In genomic region chr1:186705203-186705914, GRCm38 (mm10) we compare ENCODE assay signal across 7 mouse cellular contexts. TPM values are rescaled to one million over a fixed set of nuclear protein-coding genes. Genes with fewer than 3 reads are reported as not detected.
DNase-seq lines count a peak whose midpoint lies in the region; ATAC-seq lines count a peak whose summit lies in the region.

No protein-coding gene starts in this region.

- H3K4me2 ChIP-seq in intestine, embryonic 16.5 days (ENCODE audit: low read depth, low read length), result peak overlapping the region; percentile 93
- peak overlapping the region; percentile 75 for H3K4me2 ChIP-seq in limb, embryonic 12.5 days
- peak overlapping the region; percentile 77 for H3K4me2 ChIP-seq in midbrain, embryonic 12.5 days (replicated peaks)
- H3K4me2 ChIP-seq in stomach, embryonic 14.5 days (replicated peaks; ENCODE audit: low read depth, low read length), result peak overlapping the region; percentile 82

- no peaks in the 10 kb centered on the region for H3K36me3 ChIP-seq in intestine, embryonic 16.5 days (ENCODE audit: control insufficient read depth, insufficient read depth, low read length)
- H3K36me3 ChIP-seq in limb, embryonic 12.5 days, result 0 out of 2 replicates have a peak, but pooled peaks cover 12% of the 10 kb centered on the region
- H3K36me3 ChIP-seq in midbrain, embryonic 12.5 days, result no peaks in the 10 kb centered on the region
- H3K36me3 ChIP-seq in stomach, embryonic 14.5 days (ENCODE audit: control insufficient read depth, insufficient read depth, low read length), result no peaks in the 10 kb centered on the region

- peak; percentile 78 for DNase-seq in adrenal gland, postnatal 10 days
- peak; percentile 63 for DNase-seq in embryo, embryonic 11.5 days (ENCODE audit: low read depth, low spot score)

- H3K4me3 ChIP-seq in intestine, embryonic 16.5 days (ENCODE audit: low read length), result peak overlapping the region; percentile 67
- H3K4me3 ChIP-seq in limb, embryonic 12.5 days (replicated peaks), result peak overlapping the region; percentile 70
- H3K4me3 ChIP-seq in midbrain, embryonic 12.5 days, result peak overlapping the region; percentile 61
- peak overlapping the region; percentile 59 for H3K4me3 ChIP-seq in stomach, embryonic 14.5 days (ENCODE audit: low read depth, low read length)

- no peaks in the 10 kb centered on the region for H3K27me3 ChIP-seq in intestine, embryonic 16.5 days (replicated peaks; ENCODE audit: control insufficient read depth, insufficient read depth, low read length)
- H3K27me3 ChIP-seq in limb, embryonic 12.5 days, result no peaks in the 10 kb centered on the region
- peaks cover 51% of the 10 kb centered on the region for H3K27me3 ChIP-seq in midbrain, embryonic 12.5 days
- H3K27me3 ChIP-seq in stomach, embryonic 14.5 days (ENCODE audit: control insufficient read depth, insufficient read depth, low read length), result no peaks in the 10 kb centered on the region

- WGBS in intestine, embryonic 16.5 days, result under 1% methylated on average over 62 of the region's 65 CpGs
- under 1% methylated on average over 57 of the region's 65 CpGs for WGBS in limb, embryonic 12.5 days
- under 1% methylated on average over 65 of the region's 65 CpGs for WGBS in midbrain, embryonic 12.5 days
- WGBS in stomach, embryonic 14.5 days, result under 1% methylated on average over 63 of the region's 65 CpGs

- H3K4me1 ChIP-seq in intestine, embryonic 16.5 days (ENCODE audit: control insufficient read depth, insufficient read depth, low read length), result peaks cover 23% of the 10 kb centered on the region
- H3K4me1 ChIP-seq in limb, embryonic 12.5 days (replicated peaks), result peaks cover 18% of the 10 kb centered on the region
- H3K4me1 ChIP-seq in midbrain, embryonic 12.5 days, result peaks cover 15% of the 10 kb centered on the region; the same call in 1 of the 2 replicates
- peaks cover 8% of the 10 kb centered on the region; the same call in 1 of the 2 replicates for H3K4me1 ChIP-seq in stomach, embryonic 14.5 days (ENCODE audit: control insufficient read depth, insufficient read depth, low read length)

- peak; percentile 56 for ATAC-seq in granulocyte monocyte progenitor cell, adult 5-6 weeks (replicated peaks; ENCODE audit: poor library complexity, severe bottlenecking)
- peak; percentile 81 for ATAC-seq in intestine, embryonic 16.5 days
- peak; percentile 69 for ATAC-seq in limb, embryonic 12.5 days (ENCODE audit: insufficient number of reproducible peaks, insufficient read depth, low FRiP score, low TSS enrichment, low read depth)
- peak; percentile 85 for ATAC-seq in midbrain, embryonic 12.5 days (ENCODE audit: low FRiP score, low read depth)
- peak; percentile 76 for ATAC-seq in stomach, embryonic 14.5 days (ENCODE audit: insufficient number of reproducible peaks, insufficient read depth, low FRiP score, low read depth)

- H3K9ac ChIP-seq in intestine, embryonic 16.5 days (ENCODE audit: low read depth, low read length), result peak overlapping the region; percentile 76
- peak overlapping the region; percentile 93 for H3K9ac ChIP-seq in limb, embryonic 12.5 days (replicated peaks)
- H3K9ac ChIP-seq in midbrain, embryonic 12.5 days (replicated peaks), result peak overlapping the region; percentile 68
- peak overlapping the region; percentile 60 for H3K9ac ChIP-seq in stomach, embryonic 14.5 days (replicated peaks; ENCODE audit: low read depth, low read length)

- peak overlapping the region; percentile 63 for H3K27ac ChIP-seq in intestine, embryonic 16.5 days (ENCODE audit: low read length)
- H3K27ac ChIP-seq in limb, embryonic 12.5 days, result peak overlapping the region; percentile 94
- 0 out of 2 replicates have a peak overlapping the region, but pooled peaks have one; percentile 30 for H3K27ac ChIP-seq in midbrain, embryonic 12.5 days (replicated peaks)
- H3K27ac ChIP-seq in stomach, embryonic 14.5 days (ENCODE audit: low read length), result peak overlapping the region; percentile 61; the same call in 1 of the 2 replicates

- no peaks in the 10 kb centered on the region for H3K9me3 ChIP-seq in intestine, embryonic 16.5 days (ENCODE audit: control insufficient read depth, low read length)
- H3K9me3 ChIP-seq in limb, embryonic 12.5 days, result no peaks in the 10 kb centered on the region
- no peaks in the 10 kb centered on the region for H3K9me3 ChIP-seq in midbrain, embryonic 12.5 days
- H3K9me3 ChIP-seq in stomach, embryonic 14.5 days (ENCODE audit: control insufficient read depth, low read depth, low read length), result no peaks in the 10 kb centered on the region

RNA-seq across cellular contexts. Expression of gene Tgfb2, which starts 0.4 kb away (rescaled TPM):
- 1 to 10 TPM; 5.1 to 5.2 TPM for total RNA-seq in adrenal gland, postnatal 10 days (2021)
- 5.1 TPM in 1 of 2 replicates, not detected in the other for total RNA-seq in granulocyte monocyte progenitor cell, adult 5-6 weeks (2014; fragmentation: Nextera tagmentation)
- not detected in 2 replicates for total RNA-seq in granulocyte monocyte progenitor cell, adult 5-6 weeks (2017)
- 11.0 and 12.2 TPM in 2 replicates for polyA plus RNA-seq in intestine, embryonic 16.5 days (2015; fragmentation: Nextera tagmentation; extraction: Ambion mirVana)
- 81.9 and 83.7 TPM in 2 replicates for polyA plus RNA-seq in limb, embryonic 12.5 days (2016; fragmentation: Nextera tagmentation; extraction: Ambion mirVana)
- 12.8 and 16.5 TPM in 2 replicates for polyA plus RNA-seq in midbrain, embryonic 12.5 days (2016; fragmentation: Nextera tagmentation; extraction: Ambion mirVana)
- 37.4 and 39.4 TPM in 2 replicates for polyA plus RNA-seq in stomach, embryonic 14.5 days (2014; fragmentation: Nextera tagmentation; extraction: Ambion mirVana)

RNA-seq across cellular contexts. Expression of gene Rrp15, which starts 43.8 kb away (rescaled TPM):
- 10 to 100 TPM; 26.6 to 26.7 TPM for total RNA-seq in adrenal gland, postnatal 10 days (2021)
- total RNA-seq in granulocyte monocyte progenitor cell, adult 5-6 weeks (2014; fragmentation: Nextera tagmentation), result 44.3 and 48.1 TPM in 2 replicates
- total RNA-seq in granulocyte monocyte progenitor cell, adult 5-6 weeks (2017), result 135 and 142 TPM in 2 replicates
- 53.9 and 61.2 TPM in 2 replicates for polyA plus RNA-seq in intestine, embryonic 16.5 days (2015; fragmentation: Nextera tagmentation; extraction: Ambion mirVana)
- polyA plus RNA-seq in limb, embryonic 12.5 days (2016; fragmentation: Nextera tagmentation; extraction: Ambion mirVana), result 77.2 and 77.8 TPM in 2 replicates
- 47.8 and 48.9 TPM in 2 replicates for polyA plus RNA-seq in midbrain, embryonic 12.5 days (2016; fragmentation: Nextera tagmentation; extraction: Ambion mirVana)
- polyA plus RNA-seq in stomach, embryonic 14.5 days (2014; fragmentation: Nextera tagmentation; extraction: Ambion mirVana), result 62.9 and 66.1 TPM in 2 replicates

Comparison
In these comparisons a context has a peak if more than half of its experiments do, and no peak if none do; other contexts are left out.
1. Peak in every context shown above with its lines: DNase-seq, ATAC-seq, H3K4me3 ChIP-seq and H3K27ac ChIP-seq.
2. H3K27ac ChIP-seq: peak in every context shown above with its lines; median percentile 94 in limb, embryonic 12.5 days; 63 in intestine, embryonic 16.5 days; 61 in stomach, embryonic 14.5 days; 30 in midbrain, embryonic 12.5 days.